Mouse (Mus musculus) C2C12 (cell line): Measurements from ENCODE around the gene Defb7.

Source experiments
- CEBPB ChIP-seq: IDR thresholded peaks from one replicate; pipeline ENCODE4 v1.6.1; 2011; ENCODE audit warnings: low read depth, mild to moderate bottlenecking, control low read depth, moderate library complexity
- CTCF ChIP-seq: IDR thresholded peaks from one replicate; pipeline ENCODE4 v1.5.1; 2011; ENCODE audit not compliant: control insufficient read depth, insufficient read depth, insufficient read length
- FOSL1 ChIP-seq: IDR thresholded peaks from one replicate; pipeline ENCODE4 v1.8.0; 2011; ENCODE audit warnings: mild to moderate bottlenecking, low read length; ENCODE audit not compliant: poor library complexity, insufficient read depth, severe bottlenecking
- MAX ChIP-seq: IDR thresholded peaks from one replicate; pipeline ENCODE4 v1.6.1; 2011; ENCODE audit warnings: mild to moderate bottlenecking, control low read depth
- USF1 ChIP-seq: IDR thresholded peaks from one replicate; pipeline ENCODE4 v1.6.1; 2011; ENCODE audit warnings: low read depth, mild to moderate bottlenecking, control low read depth, moderate library complexity

GRCm38 (mm10) chr8:19469026-19469425 lies 25.9 kb upstream of the Defb7 start:
- TF ChIP-seq USF1 = no peak
- no peak for TF ChIP-seq CTCF
- no peak for TF ChIP-seq MAX
- TF ChIP-seq CEBPB = no peak
- no peak for TF ChIP-seq FOSL1
